Mouse (Mus musculus): ENCODE measurements around the gene A630089N07Rik. TPM values are rescaled to one million over a fixed set of nuclear protein-coding genes. Genes with fewer than 3 reads are reported as not detected.
A peak's percentile ranks its signal among the peaks of the same experiment; 100 is the strongest.

Gene A630089N07Rik
- polyA plus RNA-seq, 1 experiment from 2014 or later, result 3.0 TPM

DNA sequence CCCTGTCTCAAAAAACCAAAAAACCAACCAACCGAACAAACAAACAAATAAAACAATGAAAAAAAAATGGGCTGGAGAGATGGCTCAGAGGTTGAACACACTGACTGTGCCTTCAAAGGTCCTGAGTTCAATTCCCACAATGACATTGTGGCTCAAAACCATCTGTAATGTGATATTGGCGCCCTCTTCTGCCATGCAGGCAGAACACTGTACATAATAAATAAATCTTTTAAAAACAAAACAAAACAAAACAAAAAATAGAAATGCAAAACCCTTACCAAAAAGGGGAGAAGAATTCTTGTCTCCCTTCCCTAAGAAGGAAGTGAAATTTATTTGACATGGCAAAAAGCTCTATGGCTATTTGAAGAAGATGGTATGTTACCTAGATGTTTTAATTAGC is 90.7 kb downstream of the A630089N07Rik start:
- DNase-seq, result no peak
- WGBS (ENCODE audit: insufficient replicate concordance), result 65% methylated on average over 2 of the region's 2 CpGs
- H3K4me3 ChIP-seq (ENCODE audit: low read depth, low read length), result no peak overlapping the region

DNA sequence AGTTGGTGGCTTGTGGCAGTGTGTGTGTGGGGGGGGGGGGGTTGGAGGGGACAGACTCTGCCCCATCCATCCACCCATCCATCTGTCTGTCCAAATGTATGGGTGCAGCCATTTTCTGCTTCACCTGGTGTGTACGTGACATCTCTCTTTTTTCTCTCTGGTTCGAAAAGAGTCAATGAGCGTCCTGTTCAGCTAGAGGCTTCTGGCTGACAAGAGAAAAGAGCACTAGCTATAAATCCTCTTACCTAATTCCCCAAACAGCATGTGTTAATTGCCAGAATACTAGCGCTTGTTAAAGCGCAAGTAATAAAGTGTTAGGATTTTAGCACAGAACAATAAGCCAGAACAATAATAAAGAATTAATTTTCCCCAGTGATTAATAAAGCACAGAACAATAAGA is 97.7 kb downstream of the A630089N07Rik start:
- ATAC-seq, result no peak
- H3K4me3 ChIP-seq (ENCODE audit: low read depth, low read length), result no peak overlapping the region
- no peak overlapping the region for H3K4me2 ChIP-seq (ENCODE audit: low read depth, low read length)
- no peaks in the 10 kb centered on the region for H3K9me3 ChIP-seq (ENCODE audit: low read length)
- no peak for TF ChIP-seq CTCF (IDR thresholded peaks at IDR 0.05; ENCODE audit: low read depth)
- no peak for TF ChIP-seq EP300 (IDR thresholded peaks at IDR 0.05; ENCODE audit: low read depth)
- no peaks in the 10 kb centered on the region for H3K36me3 ChIP-seq (replicated peaks; ENCODE audit: insufficient read depth, low read length)
- WGBS (ENCODE audit: insufficient replicate concordance), result 81% methylated on average over 5 of the region's 5 CpGs
- H3K27ac ChIP-seq (ENCODE audit: low read depth), result no peak overlapping the region
- H3K4me1 ChIP-seq (ENCODE audit: insufficient read depth), result no peaks in the 10 kb centered on the region
- DNase-seq, result no peak
- no peaks in the 10 kb centered on the region for H3K27me3 ChIP-seq (ENCODE audit: insufficient read depth, low read length)
- H3K9ac ChIP-seq (replicated peaks), result no peak overlapping the region

More for the DNA sequence above, 90.7 kb downstream of the A630089N07Rik start:
- Histone ChIP-seq H3K27me3 (ENCODE audit: insufficient read depth, low read length) (no peaks in the 10 kb centered on the region), H3K9ac (replicated peaks) (no peak overlapping the region), H3K4me2 (ENCODE audit: low read depth, low read length) (no peak overlapping the region), H3K9me3 (ENCODE audit: low read length) (no peaks in the 10 kb centered on the region), H3K36me3 (replicated peaks; ENCODE audit: insufficient read depth, low read length) (no peaks in the 10 kb centered on the region), H3K27ac (ENCODE audit: low read depth) (no peak overlapping the region), H3K4me1 (ENCODE audit: insufficient read depth) (peaks cover 11% of the 10 kb centered on the region)
- ATAC-seq, result no peak
- TF ChIP-seq CTCF (IDR thresholded peaks at IDR 0.05; ENCODE audit: low read depth), result peak; percentile 38
- no peak for TF ChIP-seq EP300 (IDR thresholded peaks at IDR 0.05; ENCODE audit: low read depth)

DNA sequence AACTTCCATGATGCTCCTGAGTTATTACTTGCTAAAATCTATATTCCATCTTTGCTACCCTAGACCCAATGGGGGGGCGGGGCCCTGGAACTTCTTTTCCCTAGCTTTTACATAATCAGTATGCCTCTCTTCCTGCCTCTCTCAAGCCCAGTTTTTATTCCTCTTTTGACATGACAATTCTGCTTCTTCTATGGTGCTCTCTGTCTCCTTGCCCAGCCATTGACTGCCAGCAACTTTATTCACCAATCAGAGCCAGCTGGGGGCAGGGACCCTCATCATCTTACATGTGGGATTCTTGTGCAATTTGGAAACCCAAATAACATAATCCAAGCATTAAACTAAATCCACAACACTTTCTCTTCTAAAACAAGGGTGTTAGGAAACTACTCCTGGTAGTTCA is 100.9 kb downstream of the A630089N07Rik start:
- Histone ChIP-seq H3K36me3 (replicated peaks; ENCODE audit: insufficient read depth, low read length) (no peaks in the 10 kb centered on the region), H3K4me3 (ENCODE audit: low read depth, low read length) (no peak overlapping the region), H3K9ac (replicated peaks) (no peak overlapping the region), H3K9me3 (ENCODE audit: low read length) (no peaks in the 10 kb centered on the region), H3K4me2 (ENCODE audit: low read depth, low read length) (no peak overlapping the region), H3K27ac (ENCODE audit: low read depth) (no peak overlapping the region), H3K27me3 (ENCODE audit: insufficient read depth, low read length) (no peaks in the 10 kb centered on the region), H3K4me1 (ENCODE audit: insufficient read depth) (no peaks in the 10 kb centered on the region)
- DNase-seq (no peak), ATAC-seq (no peak)
- TF ChIP-seq CTCF (IDR thresholded peaks at IDR 0.05; ENCODE audit: low read depth) (no peak), EP300 (IDR thresholded peaks at IDR 0.05; ENCODE audit: low read depth) (no peak)
- 76% methylated on average over 1 of the region's 1 CpGs for WGBS (ENCODE audit: insufficient replicate concordance)

DNA sequence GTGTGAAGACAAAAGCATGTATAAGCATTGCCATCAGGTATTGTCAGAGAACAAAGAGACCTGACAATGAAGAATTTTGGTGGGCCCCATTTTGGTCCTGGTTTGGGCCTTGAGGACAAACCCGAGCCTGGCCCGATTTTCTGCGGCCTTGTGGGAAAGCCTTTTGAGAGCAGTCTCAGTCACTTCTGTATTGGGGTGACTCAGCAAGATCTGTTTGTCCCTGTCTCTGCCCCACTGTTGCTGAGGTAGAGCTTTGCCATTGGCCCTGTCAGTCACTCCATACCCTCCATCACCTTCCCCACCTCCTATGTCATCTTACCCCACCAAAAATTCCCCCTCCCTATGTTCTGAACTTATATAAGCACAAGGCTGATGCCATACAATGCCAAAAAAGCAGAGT is 104.5 kb downstream of the A630089N07Rik start:
- H3K27ac ChIP-seq (ENCODE audit: low read depth), result no peak overlapping the region
- no peak overlapping the region for H3K9ac ChIP-seq (replicated peaks)
- ATAC-seq, result no peak
- TF ChIP-seq CTCF (IDR thresholded peaks at IDR 0.05; ENCODE audit: low read depth) (no peak), EP300 (IDR thresholded peaks at IDR 0.05; ENCODE audit: low read depth) (no peak)
- H3K4me3 ChIP-seq (ENCODE audit: low read depth, low read length), result no peak overlapping the region
- H3K4me1 ChIP-seq (ENCODE audit: insufficient read depth), result no peaks in the 10 kb centered on the region
- no peak for DNase-seq
- H3K9me3 ChIP-seq (ENCODE audit: low read length), result no peaks in the 10 kb centered on the region
- no peak overlapping the region for H3K4me2 ChIP-seq (ENCODE audit: low read depth, low read length)
- H3K36me3 ChIP-seq (replicated peaks; ENCODE audit: insufficient read depth, low read length), result no peaks in the 10 kb centered on the region
- no peaks in the 10 kb centered on the region for H3K27me3 ChIP-seq (ENCODE audit: insufficient read depth, low read length)
- 73% methylated on average over 3 of the region's 3 CpGs for WGBS (ENCODE audit: insufficient replicate concordance)

DNA sequence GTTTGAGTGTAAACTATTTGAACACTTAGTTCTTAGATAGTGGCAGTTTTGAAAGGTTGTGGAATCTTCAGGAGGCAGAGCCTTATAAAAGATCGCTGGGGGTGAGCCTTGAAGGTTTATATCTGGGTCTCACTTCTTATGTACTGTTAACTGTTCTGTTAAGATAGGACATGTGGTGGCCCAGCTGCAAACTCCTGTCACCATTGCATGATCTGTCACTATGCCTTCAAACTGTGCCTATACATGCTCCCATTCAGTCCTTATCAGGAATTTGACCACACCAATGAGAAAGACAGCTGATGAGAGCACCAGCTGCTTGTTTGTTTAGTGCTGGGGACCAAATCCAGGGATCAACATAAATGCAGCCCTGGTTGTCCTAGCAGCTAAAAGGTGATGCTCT is 105.0 kb downstream of the A630089N07Rik start:
- Histone ChIP-seq H3K4me2 (ENCODE audit: low read depth, low read length) (no peak overlapping the region), H3K9me3 (ENCODE audit: low read length) (no peaks in the 10 kb centered on the region), H3K4me3 (ENCODE audit: low read depth, low read length) (no peak overlapping the region), H3K27ac (ENCODE audit: low read depth) (no peak overlapping the region), H3K36me3 (replicated peaks; ENCODE audit: insufficient read depth, low read length) (no peaks in the 10 kb centered on the region), H3K27me3 (ENCODE audit: insufficient read depth, low read length) (no peaks in the 10 kb centered on the region), H3K4me1 (ENCODE audit: insufficient read depth) (no peaks in the 10 kb centered on the region), H3K9ac (replicated peaks) (no peak overlapping the region)
- WGBS (ENCODE audit: insufficient replicate concordance), result 40% methylated on average over 1 of the region's 1 CpGs
- peak; percentile 67; the same call in 1 of the 2 replicates for TF ChIP-seq EP300 (IDR thresholded peaks at IDR 0.05; ENCODE audit: low read depth)
- TF ChIP-seq CTCF (IDR thresholded peaks at IDR 0.05; ENCODE audit: low read depth), result no peak
- ATAC-seq, result peak; percentile 72
- DNase-seq, result no peak

DNA sequence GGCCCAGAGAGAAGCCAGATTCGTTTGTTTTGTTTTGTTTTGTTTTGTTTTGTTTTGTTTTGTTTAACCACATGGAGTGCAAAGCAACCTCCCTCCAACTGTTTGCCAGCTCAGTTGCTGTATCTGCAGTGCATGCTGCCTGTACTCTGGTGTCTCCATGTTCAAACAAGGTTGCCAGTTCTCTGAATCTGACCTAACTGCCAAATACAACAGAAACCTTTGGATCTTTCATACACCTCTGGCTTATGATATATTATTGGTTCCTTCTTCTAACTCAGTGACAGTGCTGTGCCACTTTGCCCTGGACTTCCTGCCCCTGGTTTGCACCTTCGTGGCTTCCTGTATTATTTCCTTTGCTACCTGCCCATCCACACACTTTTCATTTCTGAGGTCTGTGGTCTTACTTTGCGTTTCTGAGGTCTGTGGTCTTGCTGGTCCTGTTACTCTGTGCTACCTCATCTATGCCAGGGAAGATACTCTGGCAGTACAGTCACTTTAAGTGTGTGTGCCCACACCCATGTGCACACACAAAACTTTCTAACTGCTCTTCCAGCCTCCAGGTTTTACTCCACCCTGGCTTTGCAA is 118.2 kb downstream of the A630089N07Rik start:
- H3K4me3 ChIP-seq (ENCODE audit: low read depth, low read length), result no peak overlapping the region
- no peak overlapping the region for H3K9ac ChIP-seq (replicated peaks)
- H3K4me2 ChIP-seq (ENCODE audit: low read depth, low read length), result no peak overlapping the region
- DNase-seq (no peak), ATAC-seq (no peak)
- TF ChIP-seq CTCF (IDR thresholded peaks at IDR 0.05; ENCODE audit: low read depth), result no peak
- TF ChIP-seq EP300 (IDR thresholded peaks at IDR 0.05; ENCODE audit: low read depth), result no peak
- no peaks in the 10 kb centered on the region for H3K27me3 ChIP-seq (ENCODE audit: insufficient read depth, low read length)
- H3K27ac ChIP-seq (ENCODE audit: low read depth), result no peak overlapping the region
- H3K4me1 ChIP-seq (ENCODE audit: insufficient read depth), result peaks cover 24% of the 10 kb centered on the region
- H3K36me3 ChIP-seq (replicated peaks; ENCODE audit: insufficient read depth, low read length), result no peaks in the 10 kb centered on the region
- WGBS (ENCODE audit: insufficient replicate concordance), result 67% methylated on average over 3 of the region's 3 CpGs
- H3K9me3 ChIP-seq (ENCODE audit: low read length), result no peaks in the 10 kb centered on the region
